Mouse (Mus musculus) T-cell, adult 2 months (primary cell): ENCODE results near the gene Aif1.
A peak's percentile ranks its signal among the peaks of the same experiment; 100 is the strongest.

ENCODE experiments used
- DNase-seq: peaks from one replicate; pipeline ENCODE4 v3.0.0; 2022; ENCODE audit warnings: low spot score

Gene Aif1

DNA sequence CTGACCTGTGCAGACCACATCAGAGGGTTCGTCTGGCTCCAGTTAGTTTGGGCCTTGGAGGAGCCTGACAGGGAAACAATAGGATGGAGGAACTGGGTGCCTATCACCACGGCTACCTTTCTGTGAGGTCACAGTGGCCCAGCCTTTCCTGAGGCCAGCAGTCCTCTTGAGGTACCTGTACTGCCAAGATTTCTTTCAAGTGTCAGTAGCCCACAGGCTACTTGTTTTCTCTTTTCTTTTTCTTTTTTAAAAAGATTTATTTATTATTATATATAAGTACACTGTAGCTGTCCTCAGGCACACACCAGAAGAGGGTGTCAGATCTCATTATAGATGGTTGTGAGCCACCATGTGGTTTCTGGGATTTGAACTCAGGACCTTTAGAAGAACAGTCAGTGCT, at the start of gene Aif1:
Gene Aif1 (minus strand): TSS at position 101 of the 400 bp plus-strand sequence.
- DNase-seq, result no peak

DNA sequence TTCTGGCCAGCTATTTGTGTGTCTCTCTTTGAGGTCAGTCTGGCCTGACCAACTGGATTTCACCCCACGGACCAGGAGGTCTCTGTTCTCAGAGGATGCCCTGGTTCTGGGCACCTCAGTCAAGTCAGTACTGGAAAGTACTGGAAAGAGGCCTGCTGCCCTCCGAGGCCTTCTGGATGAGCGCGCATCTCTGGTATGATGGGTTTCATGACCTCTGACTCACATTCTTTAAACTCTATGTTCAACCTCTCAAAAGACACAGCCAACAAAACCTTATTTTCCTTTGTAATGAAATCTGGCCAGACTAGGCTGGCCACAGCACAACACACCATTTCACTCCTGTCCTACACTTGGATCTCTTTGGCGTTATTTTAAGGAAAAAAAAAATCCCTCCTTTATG, 49.6 kb upstream of the Aif1 start:
- no peak for DNase-seq

DNA sequence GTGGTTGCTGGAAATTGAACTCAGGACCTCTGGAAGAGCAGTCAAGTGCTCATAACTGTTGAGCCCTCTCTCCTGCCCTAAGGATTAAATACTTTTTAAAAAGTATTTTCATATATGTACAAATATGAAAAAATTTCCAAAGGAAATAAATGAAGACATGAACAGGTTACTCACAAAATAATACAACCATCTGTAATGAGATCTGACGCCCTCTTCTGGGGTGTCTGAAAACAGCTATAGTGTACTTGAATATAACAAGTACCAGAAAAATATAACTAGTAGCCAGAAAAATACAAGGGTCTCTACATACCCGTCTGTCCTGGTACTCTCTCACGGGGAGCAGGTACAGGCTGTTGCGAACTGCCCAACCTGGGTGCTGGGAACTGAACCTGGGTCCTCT, 48.8 kb upstream of the Aif1 start:
- peak; percentile 26 for DNase-seq

DNA sequence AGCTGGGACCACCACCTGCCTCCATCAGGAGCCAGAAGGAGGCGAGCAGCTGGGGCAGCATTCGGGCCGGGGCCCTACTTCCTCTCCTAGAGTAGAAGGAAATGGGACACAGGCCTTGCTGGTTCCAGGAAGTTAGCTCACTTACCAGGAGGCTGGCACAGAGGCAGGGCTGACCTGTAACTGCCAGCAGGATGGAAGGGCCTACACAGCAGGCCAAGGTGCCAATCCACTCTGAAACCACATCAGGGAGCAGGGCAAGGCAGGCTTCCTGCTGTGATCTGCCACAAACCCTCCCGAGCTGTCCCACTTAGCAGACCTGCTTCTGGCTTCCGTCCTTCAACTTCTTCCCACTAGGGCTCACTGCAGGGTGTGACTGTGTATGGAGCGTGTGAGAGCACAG, 46.4 kb upstream of the Aif1 start:
- DNase-seq, result peak; percentile 47

DNA sequence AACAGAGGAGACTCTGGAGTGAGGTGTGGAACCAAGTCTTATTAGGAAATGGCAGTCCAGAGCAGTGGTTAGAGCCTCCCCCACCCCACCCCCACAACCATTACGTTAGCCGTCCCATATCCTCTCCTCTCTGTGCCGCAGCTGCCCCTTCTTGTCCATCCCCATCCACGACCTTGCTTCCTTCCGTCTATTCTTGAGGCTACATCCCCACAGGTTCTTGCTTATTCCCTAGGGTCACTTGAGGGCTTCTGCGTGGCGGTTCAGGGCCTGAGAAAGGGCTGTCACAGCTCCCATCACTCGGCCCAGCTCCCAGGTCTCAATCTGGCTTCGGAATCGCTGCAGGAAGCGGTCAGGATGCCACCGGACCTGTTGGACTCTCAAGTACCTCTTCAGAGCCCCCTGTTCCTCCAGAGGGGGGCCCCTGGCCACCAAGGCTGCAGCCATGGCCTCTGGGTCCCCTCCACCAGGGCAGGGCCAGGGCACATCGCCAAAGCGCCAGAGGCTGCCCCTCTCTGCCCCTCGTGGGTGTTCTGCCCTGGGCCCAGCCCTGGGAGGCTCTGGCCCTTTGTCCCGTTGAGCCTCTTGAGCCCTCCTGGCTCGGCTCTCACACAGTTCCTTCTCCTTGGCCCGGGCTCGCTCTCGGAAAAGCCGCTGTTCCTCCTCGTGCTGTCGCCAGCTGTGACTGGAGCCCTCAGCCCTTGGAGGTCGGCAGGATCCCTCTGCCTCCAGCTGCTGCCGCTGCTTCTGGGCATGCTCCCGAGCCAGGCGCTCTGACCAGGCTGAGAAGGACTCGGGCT, 44.5 kb upstream of the Aif1 start, which contains the start of gene Gm16181:
Gene Gm16181 (plus strand): TSS at position 679 of the 797 bp plus-strand sequence.
- no peak for DNase-seq

DNA sequence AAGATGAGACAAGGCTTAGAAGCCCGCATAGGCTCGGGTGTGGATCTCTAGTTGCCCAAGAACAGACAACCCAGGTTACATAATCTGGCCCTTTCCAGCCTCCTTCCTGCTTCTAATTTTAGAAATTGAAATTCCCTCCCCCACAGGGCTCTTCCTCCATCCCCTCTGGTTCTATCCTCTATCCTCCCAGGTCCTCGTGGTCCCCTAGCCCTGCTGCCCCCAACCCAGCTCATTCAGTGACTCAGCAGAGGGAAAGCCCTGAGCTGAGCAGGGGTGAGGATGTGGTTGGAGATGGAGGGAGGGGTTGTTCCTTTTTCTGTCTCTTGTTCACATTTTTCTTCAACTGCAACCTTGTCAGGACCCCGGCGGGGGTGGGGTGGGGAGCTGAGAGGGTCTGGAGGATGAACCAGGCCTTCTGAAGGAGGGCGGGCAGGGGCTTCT, 43.8 kb upstream of the Aif1 start:
- DNase-seq, result peak; percentile 64

DNA sequence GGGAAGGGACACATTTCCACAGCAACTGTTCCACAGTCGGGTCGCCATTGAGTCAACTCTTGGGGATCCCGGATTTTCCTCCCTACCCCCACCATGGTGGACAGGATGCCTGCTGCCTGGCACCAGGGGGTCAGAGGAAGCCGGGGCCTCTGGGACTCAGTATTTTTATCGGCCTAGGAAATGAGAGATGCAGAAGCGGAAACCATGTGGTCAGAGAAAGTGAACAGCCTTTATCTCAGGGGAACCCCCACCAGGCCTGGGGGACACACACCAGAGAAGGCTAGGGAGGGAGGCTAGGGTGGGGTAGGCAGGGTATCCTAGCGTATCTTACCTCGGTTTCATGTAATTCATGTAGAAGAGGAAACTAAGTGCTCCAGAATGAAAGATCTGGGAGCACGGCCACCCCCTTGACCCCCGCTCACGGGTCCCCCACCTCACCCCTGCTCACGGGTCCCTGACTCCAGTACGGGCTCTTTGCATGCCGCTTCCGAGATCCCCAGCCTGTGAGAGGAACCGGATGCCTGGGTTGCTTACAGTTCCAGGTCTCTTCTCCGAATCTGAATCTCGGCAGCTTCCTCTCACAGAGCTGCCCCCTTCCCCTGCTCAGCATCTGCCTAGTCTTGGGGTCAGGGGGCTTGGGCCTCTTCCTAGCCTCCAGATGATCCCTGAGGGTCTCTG, 42.8 kb upstream of the Aif1 start:
- DNase-seq, result peak; percentile 62

DNA sequence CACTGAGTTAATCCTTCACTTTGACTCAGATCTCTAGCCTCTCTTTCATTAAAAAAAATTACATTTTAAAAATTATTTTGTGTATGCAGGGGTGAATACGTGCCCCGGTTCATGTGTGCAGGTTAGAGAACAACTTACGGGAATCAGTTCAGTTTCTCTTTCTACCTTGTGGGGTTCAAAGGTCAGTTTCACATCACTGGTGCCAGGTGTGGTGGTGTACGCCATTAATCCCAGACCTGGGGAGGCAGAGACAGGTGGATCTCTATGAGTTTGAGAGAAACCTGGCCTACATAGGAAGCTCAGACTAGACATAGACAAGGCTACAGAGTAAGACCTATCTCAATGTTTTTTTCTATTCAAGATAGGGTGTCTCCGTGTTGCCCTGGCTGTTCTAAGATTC, 37.2 kb upstream of the Aif1 start:
- DNase-seq, result no peak

DNA sequence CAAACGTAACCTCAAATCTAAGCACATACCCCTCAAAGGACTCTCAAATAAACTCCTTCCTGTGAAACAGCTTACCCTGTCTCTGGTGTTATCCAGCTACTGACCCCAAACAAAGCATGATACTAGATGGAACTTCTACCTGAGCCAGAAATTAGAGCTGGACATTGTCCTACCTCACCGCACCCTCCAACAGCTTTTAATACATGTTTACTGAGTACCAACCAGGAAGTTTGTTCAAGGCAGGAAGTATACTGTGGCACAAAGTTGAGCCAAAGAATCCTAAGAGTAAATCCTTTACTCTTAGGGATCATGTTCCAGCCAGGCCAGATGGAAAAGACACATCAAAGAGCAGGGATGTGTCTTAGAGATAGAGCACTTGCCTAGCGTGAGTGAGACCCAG, 34.7 kb upstream of the Aif1 start:
- no peak for DNase-seq

DNA sequence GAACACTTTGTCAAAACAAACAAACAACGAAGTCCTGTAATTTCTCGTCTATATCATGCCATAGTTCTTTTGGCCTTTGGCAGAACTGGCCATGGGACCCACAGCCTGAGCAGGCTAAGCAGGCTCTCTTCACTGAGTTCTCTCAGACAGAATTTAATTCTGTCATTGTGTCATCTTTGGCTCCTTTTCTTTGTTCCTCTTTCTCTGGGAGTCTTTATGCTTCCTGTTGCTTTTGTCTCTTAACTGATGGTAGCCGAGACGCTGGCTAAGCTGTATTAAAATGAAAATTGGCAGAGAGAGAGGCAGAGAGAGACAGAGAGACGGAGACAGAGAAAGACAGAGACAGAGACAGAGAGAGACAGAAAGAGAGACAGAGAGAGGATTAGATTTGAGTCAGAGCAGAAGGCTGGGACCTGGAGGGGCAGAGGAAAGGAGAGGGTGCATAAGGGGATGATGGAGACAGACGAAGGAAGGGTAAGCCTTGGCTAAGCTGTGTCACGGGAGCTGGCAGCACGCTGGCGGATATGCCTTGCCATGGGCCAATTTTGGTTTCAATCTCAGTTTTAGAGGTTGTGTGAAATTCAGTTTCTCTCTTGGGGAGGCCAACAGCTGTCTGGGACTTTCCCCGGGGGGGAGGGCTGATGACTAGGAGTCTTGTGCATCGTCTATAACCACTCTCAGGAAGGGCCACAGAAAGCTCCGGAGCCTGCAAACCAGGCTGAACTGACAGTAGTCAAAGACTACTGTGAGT, 34.1 kb upstream of the Aif1 start:
- peak; percentile 85 for DNase-seq

DNA sequence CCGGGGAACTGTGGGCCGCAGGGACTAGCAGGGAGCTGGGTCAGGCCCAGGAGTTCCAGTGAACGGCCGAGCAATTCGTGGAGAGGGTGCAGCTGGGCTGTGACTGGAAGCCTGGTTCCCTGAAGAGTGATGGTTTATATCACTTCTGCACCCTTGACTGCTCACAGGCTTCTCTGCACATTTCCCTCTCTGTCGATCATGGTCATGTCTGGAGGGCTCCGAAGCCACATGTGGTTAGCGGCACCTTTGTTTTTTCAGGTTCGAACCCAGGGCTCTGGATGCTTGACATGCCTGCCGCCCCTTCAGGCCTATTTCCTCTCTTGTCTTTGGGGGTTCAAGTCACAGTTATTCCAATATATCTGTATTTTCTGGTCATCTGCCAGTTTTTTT, 29.5 kb upstream of the Aif1 start:
- no peak for DNase-seq

DNA sequence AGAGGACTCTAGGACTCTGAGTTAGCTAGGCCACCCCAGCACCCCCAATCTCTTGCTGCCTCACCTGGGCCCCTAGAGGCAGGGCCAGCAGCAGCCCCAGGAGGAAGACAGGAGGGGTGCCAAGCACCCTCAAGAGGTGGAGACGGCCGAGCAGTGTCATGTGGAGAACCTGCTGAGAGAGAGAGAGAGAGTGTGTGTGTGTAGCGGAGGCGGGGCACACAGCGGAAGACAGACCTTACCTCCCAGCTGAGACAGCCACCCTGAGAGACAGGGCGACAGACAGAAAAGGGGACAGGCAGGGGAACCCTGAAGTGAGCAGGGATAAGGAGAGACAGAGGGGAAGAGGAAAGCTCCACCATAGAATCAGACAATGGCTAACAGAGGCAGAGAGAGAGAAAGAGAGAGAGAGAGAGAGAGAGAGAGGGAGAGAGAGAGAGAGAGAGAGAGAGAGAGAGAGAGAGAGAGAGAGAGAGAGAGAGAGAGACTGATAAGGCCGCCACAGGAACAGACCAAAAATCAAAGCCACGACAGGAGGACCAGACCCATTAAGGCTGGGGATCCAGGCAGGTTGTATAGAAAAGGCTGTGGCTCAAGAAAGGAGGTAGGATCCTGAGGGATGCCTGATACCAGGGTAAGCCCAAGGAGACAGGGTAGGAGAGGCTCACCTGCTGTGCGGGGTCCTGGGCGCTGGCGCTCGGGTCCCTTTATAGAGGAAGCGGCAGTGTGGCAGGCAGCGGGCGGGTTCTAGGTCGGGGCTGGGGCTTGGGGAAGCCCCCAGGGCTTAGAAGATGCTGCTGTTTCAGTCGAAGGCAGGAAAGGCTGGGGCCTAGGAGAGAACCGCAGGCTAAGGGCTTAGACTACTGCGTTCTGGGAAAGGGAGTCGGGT, 28.9 kb upstream of the Aif1 start, which contains the start of gene Lta:
Gene Lta (minus strand): TSS at position 858 of the 886 bp plus-strand sequence.
- peak; percentile 85 for DNase-seq

DNA sequence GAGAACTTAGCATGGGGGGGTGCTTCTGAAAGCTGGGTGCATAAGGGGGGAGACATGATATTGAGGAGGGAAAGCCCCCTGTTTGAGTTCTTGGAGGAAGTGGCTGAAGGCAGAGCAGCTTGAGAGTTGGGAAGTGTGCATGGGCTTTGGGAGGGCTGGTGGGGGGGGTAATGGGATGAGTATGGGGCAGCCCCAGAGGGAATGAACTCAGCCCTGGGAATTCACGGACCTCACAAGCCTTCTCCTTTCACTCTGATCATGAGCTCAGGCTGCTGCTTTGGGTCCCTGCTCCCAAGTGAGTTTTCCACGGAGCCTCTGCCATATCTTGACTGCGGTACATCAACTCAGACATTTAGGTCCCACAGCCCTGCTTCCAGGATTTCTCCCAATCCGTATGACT, 26.6 kb upstream of the Aif1 start:
- no peak for DNase-seq

DNA sequence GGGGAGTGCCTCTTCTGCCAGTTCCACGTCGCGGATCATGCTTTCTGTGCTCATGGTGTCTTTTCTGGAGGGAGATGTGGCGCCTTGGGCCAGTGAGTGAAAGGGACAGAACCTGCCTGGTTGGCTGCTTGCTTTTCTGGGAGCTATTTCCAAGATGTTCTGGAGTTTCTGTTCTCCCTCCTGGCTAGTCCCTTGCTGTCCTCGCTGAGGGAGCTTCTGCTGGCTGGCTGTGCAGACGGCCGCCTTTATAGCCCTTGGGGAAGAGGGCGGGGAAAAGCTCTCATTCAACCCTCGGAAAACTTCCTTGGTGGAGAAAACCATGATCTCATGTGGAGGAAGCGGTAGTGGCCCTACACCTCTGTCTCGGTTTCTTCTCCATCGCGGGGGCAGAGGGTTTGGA, 25.9 kb upstream of the Aif1 start, which contains the start of gene Tnf:
Gene Tnf (minus strand): TSS at position 221 of the 400 bp plus-strand sequence.
- peak; percentile 78 for DNase-seq

DNA sequence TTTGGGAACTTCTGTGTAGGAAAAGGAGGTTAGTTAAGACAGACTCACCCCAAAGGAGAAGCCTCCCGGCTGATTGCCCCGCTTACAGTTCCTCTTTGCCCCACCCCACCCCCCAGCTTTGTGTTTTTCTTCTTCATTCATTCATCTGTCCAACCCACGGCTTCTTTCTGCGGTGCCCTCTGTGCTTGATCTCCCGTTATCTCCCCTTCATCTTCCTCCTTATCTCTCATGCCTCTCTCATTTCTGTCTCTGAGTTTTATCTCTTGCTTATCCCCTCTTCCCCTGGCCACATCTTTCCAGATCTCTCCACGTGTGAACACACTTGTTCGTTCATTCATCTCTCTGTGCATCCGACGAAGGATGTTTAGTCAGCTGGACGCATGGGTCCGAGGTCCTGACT, 25.3 kb upstream of the Aif1 start:
- peak; percentile 30 for DNase-seq

DNA sequence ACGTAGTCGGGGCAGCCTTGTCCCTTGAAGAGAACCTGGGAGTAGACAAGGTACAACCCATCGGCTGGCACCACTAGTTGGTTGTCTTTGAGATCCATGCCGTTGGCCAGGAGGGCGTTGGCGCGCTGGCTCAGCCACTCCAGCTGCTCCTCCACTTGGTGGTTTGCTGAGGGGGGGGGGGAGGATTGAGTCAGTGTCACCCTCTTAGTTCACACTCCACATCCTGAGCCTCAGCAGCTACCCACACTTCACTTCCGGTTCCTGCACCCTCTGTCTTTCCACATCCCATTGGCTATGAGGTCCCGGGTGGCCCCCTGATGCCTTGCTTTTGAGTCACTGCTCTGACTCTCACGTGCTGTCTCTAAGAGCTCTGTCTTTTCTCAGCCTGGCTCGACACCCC, 24.5 kb upstream of the Aif1 start:
- peak; percentile 95 for DNase-seq

DNA sequence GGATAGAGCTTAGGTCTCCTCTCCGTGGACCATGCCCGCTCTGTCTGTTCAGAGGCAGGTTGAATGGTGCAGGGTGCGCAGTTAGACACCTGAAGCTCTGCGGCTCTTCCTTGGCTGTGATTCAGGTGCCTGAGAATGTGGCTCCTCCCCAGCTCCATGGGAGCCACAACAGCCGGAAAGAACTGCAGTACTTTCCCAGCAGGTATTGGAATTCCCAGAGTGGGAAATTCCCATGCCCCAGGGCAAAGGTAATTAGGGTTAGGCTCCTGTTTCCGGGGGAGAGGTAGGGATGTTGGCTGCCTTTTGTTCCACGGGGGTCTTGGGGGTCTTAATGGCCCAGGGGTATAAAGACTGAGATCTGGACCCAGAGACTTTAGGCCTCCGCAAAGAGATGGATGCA, 23.1 kb upstream of the Aif1 start:
- no peak for DNase-seq

DNA sequence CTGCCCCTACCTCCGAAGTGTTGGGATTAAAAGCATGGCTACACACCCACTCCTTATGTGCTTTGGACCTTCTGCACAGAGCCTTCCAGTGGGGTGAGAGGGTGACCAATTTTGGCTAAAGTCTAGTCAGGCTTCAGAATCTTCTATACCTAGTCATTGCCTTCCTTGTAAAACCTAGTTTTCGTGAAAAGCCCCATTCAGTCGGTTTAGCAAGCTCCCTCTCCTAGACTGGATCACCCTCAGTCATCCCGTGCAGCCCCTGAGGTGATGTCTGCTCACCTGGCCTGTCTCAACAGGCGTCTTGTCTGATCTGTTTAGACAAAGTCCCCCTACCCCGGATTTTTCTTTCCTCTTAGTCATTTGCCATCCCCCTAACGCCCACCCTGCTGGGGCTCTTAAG, 22.2 kb upstream of the Aif1 start:
- no peak for DNase-seq

DNA sequence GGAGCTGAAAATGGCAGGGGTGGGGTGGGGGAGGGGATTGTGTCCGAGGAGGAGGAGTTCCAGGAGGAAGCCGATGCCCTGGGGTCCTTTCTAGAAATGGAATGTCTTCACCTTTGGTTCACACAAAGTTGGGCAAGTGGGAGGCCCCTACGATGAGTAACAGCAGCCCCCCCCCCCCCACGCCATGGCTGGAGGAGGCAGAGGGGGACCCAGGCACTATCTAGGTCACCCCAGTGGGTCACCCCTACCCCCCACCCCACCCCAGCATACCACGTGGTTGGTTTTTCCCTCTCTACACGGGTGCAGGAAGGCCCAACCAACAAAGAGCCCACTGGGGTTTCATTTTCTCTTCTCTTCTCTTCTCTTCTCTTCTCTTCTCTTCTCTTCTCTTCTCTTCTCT, 21.3 kb upstream of the Aif1 start:
- DNase-seq, result peak; percentile 26

DNA sequence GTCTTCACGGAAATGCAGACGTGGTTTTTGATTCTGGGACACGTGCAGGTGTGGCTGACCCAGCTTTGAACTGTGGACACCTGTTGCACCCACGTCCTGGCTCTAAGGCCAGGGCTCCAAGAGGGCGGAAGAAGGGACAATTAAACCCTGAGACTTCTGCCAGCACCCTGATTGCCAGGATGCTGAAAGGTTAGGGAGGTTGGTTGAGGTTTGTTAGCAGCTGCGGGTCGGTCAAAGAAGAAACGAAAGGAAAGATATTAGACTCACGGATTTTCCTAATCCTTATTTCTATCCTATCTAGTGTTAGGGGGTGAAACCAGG, 20.4 kb upstream of the Aif1 start:
- peak; percentile 31 for DNase-seq

DNA sequence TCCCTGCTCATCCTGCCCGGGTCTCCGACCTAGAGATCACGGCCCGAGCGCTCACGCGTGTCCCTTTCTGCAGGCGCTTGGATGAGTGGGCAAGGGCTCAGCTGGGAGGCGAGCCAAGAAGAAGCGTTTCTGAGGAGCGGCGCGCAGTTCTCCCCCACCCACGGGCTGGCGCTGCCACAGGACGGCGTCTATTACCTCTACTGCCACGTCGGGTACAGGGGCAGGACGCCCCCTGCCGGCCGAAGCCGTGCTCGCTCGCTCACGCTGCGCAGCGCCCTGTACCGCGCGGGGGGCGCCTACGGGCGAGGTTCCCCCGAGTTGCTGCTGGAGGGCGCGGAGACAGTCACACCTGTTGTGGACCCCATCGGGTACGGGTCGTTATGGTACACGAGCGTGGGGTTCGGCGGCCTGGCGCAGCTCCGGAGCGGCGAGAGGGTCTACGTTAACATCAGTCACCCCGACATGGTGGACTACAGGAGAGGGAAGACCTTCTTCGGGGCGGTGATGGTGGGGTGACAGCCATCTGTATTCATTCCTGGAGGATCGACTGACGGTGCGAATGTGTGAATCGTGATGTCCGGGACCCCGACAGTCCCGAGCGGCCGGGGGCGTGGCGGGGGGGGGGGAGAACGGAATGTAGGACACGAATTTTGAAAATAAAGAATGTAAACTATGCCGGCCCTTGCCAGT, 19.9 kb upstream of the Aif1 start:
- DNase-seq, result peak; percentile 92
